Mouse (Mus musculus) ES-Bruce4 (cell line): ENCODE data around the gene Dab1. TPM values are rescaled to one million over a fixed set of nuclear protein-coding genes. Genes with fewer than 3 reads are reported as not detected.

Experiments used
- H3K27ac ChIP-seq: 2 replicates; pipeline ENCODE4 v1.5.1; 2012; ENCODE audit warnings: low read length, inconsistent platforms; ENCODE audit not compliant: insufficient read depth
- H3K27me3 ChIP-seq: 2 replicates; pipeline ENCODE4 v1.6.1; 2012; ENCODE audit warnings: mild to moderate bottlenecking, low read length, inconsistent platforms; ENCODE audit not compliant: control insufficient read depth, poor library complexity, insufficient read depth, severe bottlenecking
- H3K36me3 ChIP-seq: 2 replicates; pipeline ENCODE4 v1.6.1; 2012; ENCODE audit warnings: inconsistent platforms, mild to moderate bottlenecking, low read length, moderate library complexity; ENCODE audit not compliant: control insufficient read depth, poor library complexity, insufficient read depth, severe bottlenecking
- H3K4me1 ChIP-seq: one replicate; pipeline ENCODE4 v1.8.1; 2011; ENCODE audit warnings: low read length; ENCODE audit not compliant: control insufficient read depth, insufficient read depth
- H3K4me3 ChIP-seq: 2 replicates; pipeline ENCODE4 v1.5.1; 2011; ENCODE audit warnings: low read depth, mild to moderate bottlenecking, low read length
- H3K9ac ChIP-seq: 2 replicates; pipeline ENCODE4 v1.6.1; 2012; ENCODE audit warnings: low read depth, mild to moderate bottlenecking, inconsistent platforms; ENCODE audit not compliant: poor library complexity, severe bottlenecking
- H3K9me3 ChIP-seq: replicated peaks from 2 replicates; pipeline ENCODE4 v1.6.1; 2012; ENCODE audit warnings: mild to moderate bottlenecking, low read length, inconsistent platforms; ENCODE audit not compliant: control insufficient read depth, poor library complexity, insufficient read depth, severe bottlenecking
- CTCF ChIP-seq: IDR thresholded peaks from one replicate; pipeline ENCODE4 v1.8.1; 2011; ENCODE audit warnings: low read depth, low read length
- EP300 ChIP-seq: IDR thresholded peaks from 2 replicates; pipeline ENCODE4 v1.6.1; 2011; ENCODE audit warnings: low read depth, low read length; ENCODE audit not compliant: insufficient read depth
- POLR2A ChIP-seq: IDR thresholded peaks from one replicate; pipeline ENCODE4 v1.8.1; 2011; ENCODE audit warnings: low read length; ENCODE audit not compliant: insufficient read depth
- polyA plus RNA-seq: library from polyadenylated mRNA; stranded (reverse); fragments of >200 nt; gene quantifications from 2 replicates; pipeline ENCODE4 v1.2.4, GENCODE M21; 2011; ENCODE audit warnings: low read depth; ENCODE audit not compliant: missing spikeins, insufficient read depth, insufficient read length

Gene Dab1
- polyA plus RNA-seq, 1 experiment: 4.8 TPM

DNA sequence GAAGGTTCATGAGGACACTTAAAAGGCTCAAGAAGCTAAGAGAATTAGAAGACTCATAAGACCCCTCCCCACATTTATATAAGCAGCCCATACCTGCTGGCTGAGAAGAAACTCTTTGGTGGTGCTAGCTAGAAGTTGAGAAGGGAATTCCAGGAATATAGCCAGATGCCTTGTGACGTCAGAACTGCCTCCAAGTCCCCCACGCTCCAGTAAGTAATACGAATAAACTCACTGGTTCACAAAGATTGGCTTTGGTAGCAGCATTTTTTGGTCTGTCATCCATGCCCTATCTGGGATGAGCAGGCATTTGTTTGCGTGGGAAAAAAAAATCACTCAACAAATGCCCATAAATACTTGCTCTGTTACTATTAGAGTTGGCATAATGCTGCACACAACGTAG is 816.6 kb downstream of the Dab1 start:
- no peaks in the 10 kb centered on the region for H3K9me3 ChIP-seq
- H3K4me3 ChIP-seq: no peak overlapping the region
- H3K4me1 ChIP-seq: no peaks in the 10 kb centered on the region
- no peak overlapping the region for H3K9ac ChIP-seq
- no peaks in the 10 kb centered on the region for H3K36me3 ChIP-seq
- H3K27ac ChIP-seq: no peak overlapping the region
- no peaks in the 10 kb centered on the region for H3K27me3 ChIP-seq
- TF ChIP-seq POLR2A (no peak), CTCF (no peak), EP300 (no peak)

- no peaks in the 10 kb centered on the region for H3K27me3 ChIP-seq
- no peaks in the 10 kb centered on the region for H3K4me1 ChIP-seq
- no peaks in the 10 kb centered on the region for H3K36me3 ChIP-seq
- no peak for TF ChIP-seq POLR2A
- no peak for TF ChIP-seq EP300
- no peak for TF ChIP-seq CTCF
- no peak overlapping the region for H3K27ac ChIP-seq
- no peak overlapping the region for H3K9ac ChIP-seq
- H3K4me3 ChIP-seq: no peak overlapping the region
- H3K9me3 ChIP-seq: no peaks in the 10 kb centered on the region
These were observed 817.3 kb downstream of the Dab1 start for GRCm38 (mm10) chr4:104436411-104436810.

GRCm38 (mm10) chr4:104438730-104439129 is 819.6 kb downstream of the Dab1 start:
- no peak overlapping the region for H3K9ac ChIP-seq
- H3K36me3 ChIP-seq: no peaks in the 10 kb centered on the region
- H3K4me3 ChIP-seq: no peak overlapping the region
- TF ChIP-seq CTCF (no peak), EP300 (no peak), POLR2A (no peak)
- no peaks in the 10 kb centered on the region for H3K27me3 ChIP-seq
- no peak overlapping the region for H3K27ac ChIP-seq
- no peaks in the 10 kb centered on the region for H3K4me1 ChIP-seq
- no peaks in the 10 kb centered on the region for H3K9me3 ChIP-seq

GRCm38 (mm10) chr4:104439641-104440040 is 820.5 kb downstream of the Dab1 start:
- no peaks in the 10 kb centered on the region for H3K4me1 ChIP-seq

DNA sequence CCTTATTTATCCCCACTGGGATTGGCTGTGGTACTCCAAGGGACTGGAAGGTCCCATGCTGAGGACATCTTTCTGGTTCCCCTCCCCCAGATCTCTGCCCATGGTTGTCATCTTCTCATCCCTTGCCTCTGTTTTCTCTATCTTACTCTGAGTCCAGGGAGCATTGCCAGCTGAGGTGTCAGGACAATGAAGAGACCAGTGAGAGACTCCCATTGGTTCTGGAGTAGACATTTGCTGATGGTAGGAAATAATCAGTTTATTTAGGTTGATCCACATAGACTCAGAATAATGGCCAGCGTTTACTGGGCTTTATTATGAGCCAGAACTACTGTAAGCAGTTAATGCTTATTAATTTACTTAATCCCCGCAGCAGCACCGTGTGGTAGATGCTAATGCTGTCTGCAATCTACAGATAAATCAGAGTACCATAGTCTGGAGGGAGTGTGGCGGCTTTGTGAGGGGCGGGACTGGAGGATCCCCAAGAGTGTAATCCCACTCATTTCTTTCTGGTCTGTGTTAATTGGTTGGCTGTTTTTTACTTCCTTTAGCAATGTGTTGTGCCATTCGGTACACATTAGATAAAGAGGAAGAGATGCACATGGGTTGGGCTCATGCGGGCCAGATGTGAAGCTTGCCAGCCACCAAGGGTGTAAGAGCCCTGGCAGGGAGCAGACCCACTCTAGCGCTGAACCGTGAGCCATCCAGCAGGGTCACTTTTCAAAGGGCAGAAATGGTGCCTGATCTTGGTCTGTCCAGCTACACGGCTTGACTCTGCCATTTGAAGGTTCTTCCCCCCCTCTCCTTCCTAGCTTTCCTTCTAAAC is 824.0 kb downstream of the Dab1 start:
- Histone ChIP-seq H3K4me1 (no peaks in the 10 kb centered on the region), H3K9ac (no peak overlapping the region), H3K9me3 (no peaks in the 10 kb centered on the region), H3K27ac (no peak overlapping the region), H3K36me3 (no peaks in the 10 kb centered on the region), H3K27me3 (no peaks in the 10 kb centered on the region), H3K4me3 (no peak overlapping the region)
- TF ChIP-seq CTCF: no peak
- TF ChIP-seq POLR2A: no peak
- TF ChIP-seq EP300: no peak

More at GRCm38 (mm10) chr4:104439641-104440040, 820.5 kb downstream of the Dab1 start:
- TF ChIP-seq EP300 (no peak), POLR2A (no peak), CTCF (no peak)
- H3K4me3 ChIP-seq: no peak overlapping the region
- no peak overlapping the region for H3K9ac ChIP-seq
- H3K9me3 ChIP-seq: no peaks in the 10 kb centered on the region
- no peaks in the 10 kb centered on the region for H3K27me3 ChIP-seq
- no peak overlapping the region for H3K27ac ChIP-seq
- no peaks in the 10 kb centered on the region for H3K36me3 ChIP-seq

DNA sequence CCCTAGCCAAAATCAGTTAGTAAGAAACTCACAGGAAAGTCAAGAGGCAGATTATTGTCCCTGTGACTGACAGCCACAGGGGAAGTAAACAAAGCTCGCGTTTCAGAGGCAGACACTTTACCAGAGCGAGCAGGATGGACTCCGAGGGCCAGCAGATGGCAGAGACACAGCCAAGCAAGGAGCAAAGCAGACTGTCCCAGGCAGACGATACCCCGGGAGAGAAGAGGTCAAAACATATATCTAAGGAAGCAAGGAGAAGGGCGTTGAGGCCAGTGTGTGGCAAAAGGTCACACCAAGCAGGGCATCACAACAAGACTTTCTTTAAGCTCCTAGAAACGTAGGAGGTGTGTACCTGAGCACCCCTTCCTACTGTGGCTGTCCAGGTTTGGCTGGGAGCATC is 824.6 kb downstream of the Dab1 start:
- Histone ChIP-seq H3K36me3 (no peaks in the 10 kb centered on the region), H3K4me3 (no peak overlapping the region), H3K4me1 (no peaks in the 10 kb centered on the region), H3K27ac (no peak overlapping the region), H3K9me3 (no peaks in the 10 kb centered on the region), H3K9ac (no peak overlapping the region), H3K27me3 (no peaks in the 10 kb centered on the region)
- no peak for TF ChIP-seq POLR2A
- TF ChIP-seq CTCF: no peak
- TF ChIP-seq EP300: no peak
